Mouse (Mus musculus) mature B cell (primary cell): Measurements from ENCODE around the gene Ssr2.

Source experiments
- in situ Hi-C: fragments of 300-500 bp; cut with MboI; formaldehyde crosslinking; loops from 2 replicates; pipeline ENCODE4 v1.14.3; 2019

The Ssr2 gene

DNA sequence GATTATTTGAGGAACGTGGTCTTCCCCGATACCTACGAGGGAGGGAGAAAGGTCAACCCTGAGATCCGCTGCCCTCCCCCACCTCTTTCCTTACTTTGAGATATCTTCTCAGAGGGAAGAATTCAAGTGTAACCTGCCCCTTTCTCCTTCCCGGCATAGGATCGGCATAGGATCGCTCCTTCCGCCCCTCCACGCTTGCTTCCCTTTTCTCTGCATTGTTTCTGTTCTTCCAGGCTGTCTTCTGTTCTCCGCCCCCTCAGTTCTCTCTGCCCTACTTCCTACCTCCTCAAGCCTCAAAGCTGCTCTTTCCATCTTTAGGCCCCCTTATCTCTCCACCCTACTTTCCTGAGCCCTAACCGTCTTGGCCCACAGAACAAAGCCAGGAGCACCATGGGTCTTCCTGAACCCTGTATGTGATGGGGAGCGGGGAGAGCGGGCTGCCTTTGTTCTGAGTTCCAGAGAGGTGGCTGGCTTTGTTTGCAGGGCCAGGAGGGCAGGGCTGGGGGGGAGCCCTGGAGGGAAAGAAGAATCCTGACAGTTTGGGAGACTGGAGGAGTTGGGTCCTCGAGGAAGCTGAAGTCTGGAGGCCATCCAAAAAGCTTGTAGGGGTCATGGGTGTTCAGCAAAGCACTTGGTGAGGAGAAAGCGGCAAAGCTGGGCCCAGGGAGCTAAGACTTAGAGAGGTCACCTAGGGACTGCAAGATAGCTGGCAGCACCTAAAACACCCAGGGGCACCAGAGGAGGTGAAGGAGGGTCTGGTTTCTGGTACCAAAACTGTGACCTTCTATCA, 47.9 kb downstream of the Ssr2 start:
- in situ Hi-C loops: no loop called here

DNA sequence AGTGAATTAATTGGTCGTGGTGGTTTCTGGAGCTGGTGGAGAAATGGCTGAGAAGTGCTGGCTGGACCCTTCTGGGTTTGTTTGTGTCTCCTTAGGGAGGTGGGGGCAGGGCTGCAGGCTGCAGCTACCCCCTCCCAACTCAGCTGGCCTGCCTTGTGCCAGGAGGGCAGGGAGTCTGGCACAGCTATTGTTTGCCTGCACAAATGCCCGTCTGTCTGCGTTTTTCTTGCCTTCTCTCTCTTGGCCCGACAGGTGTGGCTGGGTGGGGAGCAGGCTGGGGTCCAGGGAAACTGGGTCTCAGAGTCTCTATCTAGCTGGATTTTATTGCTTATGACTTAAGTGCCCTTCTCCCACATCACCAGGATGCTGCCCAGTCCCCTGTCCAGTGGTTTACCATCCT, 48.6 kb downstream of the Ssr2 start:
- in situ Hi-C loops: no loop called here

DNA sequence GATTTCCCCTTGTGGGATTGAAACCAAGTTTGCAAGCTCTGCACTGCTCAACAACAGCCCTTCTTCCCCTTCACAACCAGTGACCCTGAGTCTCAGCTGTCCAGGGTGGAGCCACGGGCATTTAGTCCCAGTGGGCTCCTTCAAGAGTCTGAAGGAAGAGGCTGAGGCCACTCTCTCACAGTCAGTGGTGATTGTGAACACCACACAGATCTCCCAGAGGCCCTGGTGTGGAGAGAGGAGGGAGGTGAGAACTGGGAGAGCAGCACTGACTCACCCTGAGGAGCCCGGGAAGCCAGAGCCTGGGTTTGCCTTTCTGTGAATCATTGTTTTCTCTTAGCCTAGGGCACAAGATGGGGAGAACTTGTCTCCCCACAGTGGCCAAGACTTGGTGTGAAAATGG, 49.3 kb downstream of the Ssr2 start:
- in situ Hi-C loops: no loop called here

DNA sequence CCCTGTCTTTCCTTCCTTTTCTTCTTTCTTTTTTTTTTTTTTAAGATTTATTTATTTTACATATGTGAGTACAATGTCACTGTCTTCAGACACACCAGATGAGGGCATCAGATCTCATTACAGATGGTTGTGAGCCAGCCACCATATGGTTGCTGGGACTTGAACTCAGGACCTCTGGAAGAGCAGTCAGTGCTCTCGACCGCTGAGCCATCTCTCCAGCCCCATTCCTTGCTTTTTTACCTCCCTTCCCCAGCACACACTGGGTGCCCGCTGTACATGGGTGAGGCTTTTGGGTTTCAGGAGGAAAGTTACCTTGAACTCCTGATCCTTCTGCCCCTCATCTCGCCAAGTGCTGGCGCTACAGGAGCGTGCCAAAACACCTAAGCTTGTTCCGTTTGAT, 49.9 kb downstream of the Ssr2 start:
- in situ Hi-C loops: no loop called here

DNA sequence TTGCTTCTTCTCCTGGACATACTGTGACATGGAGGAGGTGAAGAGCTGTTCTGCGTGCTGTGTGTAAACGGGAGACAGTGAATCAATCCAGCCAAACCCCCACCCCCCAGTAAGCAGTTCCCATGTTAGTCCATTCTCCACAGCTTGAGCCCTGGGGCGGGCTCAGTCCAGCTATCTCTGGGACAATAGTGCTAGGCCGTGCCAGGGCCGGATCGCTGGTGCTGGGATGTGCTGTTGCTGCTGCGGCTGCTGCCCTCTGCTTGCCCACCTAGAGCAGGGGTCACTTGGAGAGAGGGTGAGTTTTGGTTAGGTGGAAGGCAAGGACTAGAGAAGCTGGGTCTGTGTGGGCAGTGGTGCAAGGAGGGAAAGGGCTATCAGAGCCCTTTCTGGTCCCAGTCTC, 50.6 kb downstream of the Ssr2 start:
- in situ Hi-C loops: no loop called here

DNA sequence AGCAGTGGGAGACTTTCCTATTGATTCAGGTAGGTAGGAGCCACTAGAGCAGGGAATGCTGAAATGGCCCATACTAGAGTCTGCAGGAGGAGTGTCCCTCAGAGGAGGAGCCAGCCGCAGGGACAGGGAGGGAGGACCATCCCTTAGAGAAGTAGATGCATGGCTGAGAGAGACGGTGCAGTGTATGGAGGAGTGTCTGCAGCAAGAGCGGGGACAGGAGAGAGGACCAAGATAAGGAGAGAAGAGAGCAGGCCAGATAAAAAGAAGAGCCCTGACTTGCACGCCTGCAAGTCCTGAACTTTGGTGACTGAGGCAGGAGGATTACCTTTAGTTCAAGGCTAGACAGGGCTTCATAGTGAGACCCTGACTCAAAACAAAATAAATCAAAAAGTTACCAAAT, 51.4 kb downstream of the Ssr2 start:
- in situ Hi-C loops: no loop called here

DNA sequence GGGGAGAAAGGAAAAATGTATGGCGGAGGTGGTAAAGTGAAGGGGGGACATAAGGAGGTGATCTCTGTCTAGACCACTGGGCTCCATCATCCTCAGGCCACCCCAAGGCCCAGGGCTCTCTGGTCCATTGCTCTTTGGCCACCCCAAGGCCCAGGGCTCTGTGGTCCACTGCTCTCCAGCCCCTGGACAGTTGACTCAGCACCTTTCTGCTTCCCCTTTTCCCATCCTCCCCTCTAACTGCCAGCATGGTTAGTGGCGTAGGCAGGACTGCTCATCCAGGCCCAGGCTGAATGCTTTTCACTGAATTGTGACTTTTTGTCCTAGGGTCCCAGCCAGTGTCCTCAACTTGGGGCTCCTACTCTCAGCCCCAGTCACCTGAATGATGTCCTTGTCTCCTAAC, 51.9 kb downstream of the Ssr2 start:
- in situ Hi-C loops: no loop called here

DNA sequence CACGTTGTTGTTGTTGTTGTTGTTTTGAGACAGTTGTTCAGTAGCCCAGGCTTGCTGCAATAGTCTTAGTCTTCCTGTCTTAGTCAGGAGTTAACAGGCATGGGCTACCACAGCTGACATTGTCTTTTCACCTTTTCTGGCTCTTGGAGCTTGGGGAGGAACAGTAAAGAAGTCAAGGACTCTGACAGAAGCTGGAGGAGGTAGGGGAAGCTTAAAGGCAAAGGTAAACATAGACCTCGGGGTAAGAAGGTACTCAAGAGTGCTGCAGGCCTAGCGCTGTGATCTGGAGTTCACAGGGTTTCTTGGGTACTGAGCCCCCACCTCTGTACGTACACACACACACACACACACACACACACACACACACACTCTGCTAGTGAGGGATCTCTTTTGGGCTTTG, 53.1 kb downstream of the Ssr2 start:
- in situ Hi-C loops: no loop called here

DNA sequence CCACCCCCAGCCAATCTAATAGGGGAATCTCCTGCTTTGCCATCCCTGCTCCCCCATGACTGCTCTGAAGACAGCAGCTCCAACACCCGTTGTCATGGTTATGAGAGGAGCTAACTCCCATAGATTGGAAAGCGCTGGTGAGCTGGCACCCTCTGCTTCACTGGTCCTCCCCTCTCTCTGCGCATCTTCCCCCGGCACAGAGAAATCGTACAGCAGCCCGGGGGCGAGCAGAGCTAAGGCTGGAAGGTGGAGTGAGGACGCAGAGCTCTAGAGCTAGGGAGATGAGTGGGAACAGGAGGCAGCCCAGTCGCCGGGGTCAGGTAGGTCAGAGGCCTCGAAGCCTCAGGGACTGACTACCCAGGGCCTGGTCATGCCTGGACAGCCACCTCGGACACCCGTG, 53.6 kb downstream of the Ssr2 start:
- in situ Hi-C loops: no loop called here

DNA sequence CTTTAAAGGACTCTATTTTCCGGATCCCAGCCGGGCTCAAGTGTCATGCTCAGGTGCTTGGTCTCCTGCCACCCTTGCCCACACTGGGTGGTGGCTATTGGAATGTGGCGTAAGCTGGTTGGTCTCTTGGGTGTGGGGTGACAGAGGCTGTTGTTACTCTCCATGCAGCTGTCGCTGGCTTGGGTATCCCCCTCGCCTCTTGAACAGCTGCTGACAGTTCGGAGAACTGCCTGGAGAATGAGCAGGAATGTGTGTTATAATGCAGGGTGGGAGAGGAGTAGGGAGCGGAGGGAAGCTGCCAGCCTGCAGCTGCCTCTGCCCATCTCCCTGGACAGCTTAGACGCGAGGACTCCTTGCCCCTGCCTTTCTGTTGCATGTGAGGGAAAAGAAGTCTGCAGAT, 54.3 kb downstream of the Ssr2 start:
- in situ Hi-C loops: no loop called here

DNA sequence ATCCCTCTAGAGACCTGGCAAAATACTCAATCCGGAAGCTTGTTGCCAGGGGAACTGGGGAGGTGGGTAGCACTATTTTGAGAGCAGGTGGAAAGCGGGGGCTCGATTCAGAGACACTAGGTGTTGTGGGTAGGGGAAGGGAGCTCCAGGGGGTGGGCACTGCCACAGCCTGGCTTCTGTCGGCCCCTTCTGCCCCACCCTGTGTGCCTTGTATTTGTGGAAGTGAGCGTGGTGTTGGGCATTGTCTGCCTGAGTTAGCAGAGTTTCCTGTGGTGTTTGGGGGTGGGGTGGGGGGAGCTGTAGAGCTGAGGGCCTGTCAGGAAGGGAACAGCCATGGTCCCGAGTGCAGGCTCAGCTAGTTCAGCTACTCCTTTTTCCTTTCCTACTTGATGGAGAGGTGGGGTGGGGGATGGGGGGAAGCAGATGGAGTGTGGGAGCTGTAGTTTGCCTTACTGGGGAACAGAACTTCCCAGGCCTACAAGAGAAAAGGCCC, 55.2 kb downstream of the Ssr2 start:
- in situ Hi-C loops: no loop called here

DNA sequence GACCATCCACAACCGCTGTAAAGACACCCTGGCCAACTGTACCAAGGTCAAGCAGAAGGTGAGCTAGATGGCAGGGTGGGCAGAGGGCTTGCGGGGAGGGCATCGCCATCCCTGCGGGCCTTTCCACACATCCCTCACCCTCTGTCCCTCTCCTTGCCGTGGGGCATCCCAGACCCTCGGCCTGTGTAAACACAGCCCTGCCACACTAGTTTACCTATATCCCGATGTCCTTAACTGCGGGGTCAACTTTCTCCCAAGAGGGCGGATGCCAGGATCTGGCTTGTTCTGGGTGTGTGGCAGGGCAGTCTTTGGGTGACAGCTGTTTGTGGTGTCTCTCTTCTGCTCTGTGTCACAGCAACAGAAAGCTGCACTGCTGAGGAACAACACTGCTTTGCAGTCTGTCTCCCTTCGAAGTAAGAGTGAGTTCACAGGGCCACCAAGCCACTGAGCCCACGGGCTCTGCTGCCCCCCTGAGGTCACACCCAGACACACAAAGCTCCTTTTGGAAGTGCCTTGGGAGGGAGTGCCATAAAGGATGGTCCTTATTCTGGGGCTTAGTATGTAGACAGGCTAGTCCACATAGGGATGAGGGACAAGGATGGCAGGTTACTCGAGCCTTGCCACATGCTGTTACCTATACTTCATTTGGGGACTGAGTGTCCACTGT, 56.4 kb downstream of the Ssr2 start:
- in situ Hi-C loops: no loop called here

DNA sequence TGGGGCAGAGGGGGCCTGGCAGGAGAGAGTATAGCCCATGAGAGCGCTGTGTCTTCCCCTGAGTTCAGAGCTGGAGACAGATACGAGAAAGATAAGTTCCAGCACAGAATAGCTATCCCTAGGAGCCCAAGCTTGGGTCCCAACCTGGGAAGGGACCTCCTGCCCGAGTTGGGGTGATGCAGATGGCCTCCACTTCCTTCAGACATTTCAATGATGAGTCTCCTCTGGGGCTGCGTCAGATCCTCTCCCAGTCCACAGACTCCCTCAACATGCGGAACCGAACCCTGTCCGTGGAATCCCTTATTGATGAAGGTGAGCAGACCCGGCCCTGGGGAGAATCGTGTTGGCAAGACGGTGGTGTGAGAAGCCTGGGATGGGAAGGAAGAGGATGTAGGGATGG, 57.4 kb downstream of the Ssr2 start:
- in situ Hi-C loops: no loop called here

DNA sequence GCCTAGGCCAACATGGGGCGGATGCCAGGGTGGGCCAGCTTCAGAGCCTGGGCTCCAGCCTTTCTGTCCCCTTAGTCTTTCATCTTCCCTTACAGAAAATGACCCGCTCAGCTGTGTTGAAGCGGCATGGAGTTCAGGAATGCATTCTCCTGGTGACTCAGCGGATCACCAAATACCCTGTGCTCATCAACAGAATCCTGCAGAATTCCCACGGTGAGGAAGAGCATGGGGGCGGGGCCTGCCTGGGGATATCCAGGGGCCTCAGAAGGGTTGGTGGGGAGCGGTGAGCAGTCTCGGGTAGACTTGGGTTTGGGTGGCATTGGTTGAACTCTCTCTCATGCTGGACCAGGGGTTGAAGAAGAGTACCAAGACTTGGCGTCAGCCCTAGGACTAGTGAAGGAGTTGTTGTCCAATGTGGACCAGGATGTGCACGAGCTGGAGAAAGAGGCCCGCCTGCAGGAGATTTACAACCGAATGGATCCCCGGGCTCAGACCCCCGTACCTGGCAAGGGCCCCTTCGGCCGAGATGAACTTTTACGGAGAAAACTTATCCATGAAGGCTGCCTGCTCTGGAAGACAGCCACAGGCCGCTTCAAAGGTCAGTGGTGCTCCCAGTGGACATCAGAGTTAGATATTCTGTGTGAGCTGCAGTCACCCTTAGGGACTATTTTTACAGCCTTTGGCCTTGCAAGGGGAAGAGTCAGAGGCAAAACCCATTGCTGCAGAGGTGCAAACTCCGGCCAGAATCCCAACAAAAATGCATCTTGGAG, 60.0 kb downstream of the Ssr2 start:
- in situ Hi-C loops: no loop called here

DNA sequence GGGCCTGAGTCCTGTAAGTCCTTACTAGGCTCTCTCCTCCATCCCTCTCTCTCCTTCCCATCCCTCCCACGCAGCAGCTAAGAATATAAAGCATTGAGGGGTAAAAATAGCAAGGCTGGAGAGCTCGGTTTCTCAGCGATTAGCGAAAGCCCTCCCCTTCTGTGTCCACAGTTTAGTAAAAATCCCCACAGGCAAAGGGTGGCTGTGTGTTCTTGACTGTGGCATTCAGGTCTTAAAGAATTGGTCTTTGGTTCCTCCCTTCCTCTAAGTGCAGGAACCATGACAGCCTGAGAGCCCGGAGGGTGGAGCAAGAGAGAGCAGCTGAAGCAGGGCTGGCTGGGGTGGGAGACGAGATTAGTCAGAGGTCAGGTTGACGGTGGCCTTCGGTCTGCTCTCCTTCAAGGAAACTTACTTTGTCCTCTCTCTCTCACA, 60.9 kb downstream of the Ssr2 start:
- in situ Hi-C loops: no loop called here

DNA sequence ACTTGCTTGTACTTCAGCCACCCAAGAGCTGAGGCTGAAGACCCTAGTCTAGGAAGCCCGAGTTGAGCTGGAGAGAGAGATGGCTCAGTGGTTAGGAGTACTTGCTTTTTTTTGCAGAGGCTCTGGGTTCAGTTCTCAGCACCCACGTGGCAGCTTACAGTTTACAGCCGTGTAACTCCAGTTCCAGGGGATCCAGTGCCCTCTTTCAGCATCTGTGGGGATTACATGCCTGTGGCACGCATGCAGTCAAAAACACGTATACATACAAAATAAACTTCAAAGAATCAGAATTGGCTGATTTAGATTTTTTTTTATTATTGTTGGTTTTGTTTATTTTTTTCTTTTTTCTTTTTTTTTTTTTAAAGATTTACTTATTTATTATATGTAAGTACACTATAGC, 61.5 kb downstream of the Ssr2 start:
- in situ Hi-C loops: no loop called here
